Mouse (Mus musculus) cortical plate, adult 2 months (tissue): ENCODE measurements around the gene Hnrnph3.
"Not testable (repeated sequence)": the region's sequence is repeated elsewhere in the genome, so short reads cannot be mapped to it uniquely, and the experiment has no call there.

ENCODE experiments used
- CTCF ChIP-seq: fragments of 200-500 bp; IDR thresholded peaks from 2 replicates; pipeline ENCODE4 v1.5.1; 2011; ENCODE audit warnings: mild to moderate bottlenecking, control low read depth, low read length; ENCODE audit not compliant: insufficient read depth; ENCODE audit errors: extremely low read depth
- POLR2A ChIP-seq: fragments of 200-500 bp; IDR thresholded peaks from 2 replicates; pipeline ENCODE4 v1.6.1; 2011; ENCODE audit warnings: mild to moderate bottlenecking, low read length, control low read depth; ENCODE audit not compliant: insufficient read depth; ENCODE audit errors: extremely low read depth

GRCm38 (mm10) chr10:63054071-63054470 lies 30.1 kb upstream of the Hnrnph3 start:
- TF ChIP-seq POLR2A, CTCF: not testable (repeated sequence)
